Mouse (Mus musculus) fat pad, adult 2 months (tissue): ENCODE data around the gene 1810010H24Rik.
"Not testable (repeated sequence)": the region's sequence is repeated elsewhere in the genome, so short reads cannot be mapped to it uniquely, and the experiment has no call there.

Experiments used
- DNase-seq: peaks from one replicate; pipeline ENCODE4 v3.0.0-alpha.2; 2011; ENCODE audit warnings: low read depth, low spot score; ENCODE audit errors: extremely low read depth

1810010H24Rik gene

GRCm38 (mm10) chr11:107025411-107026321, at the start of gene 1810010H24Rik:
TSS of gene 1810010H24Rik (plus strand) at chr11:107025681.
- no peak for DNase-seq

- DNase-seq, result no peak
These were observed 49.3 kb upstream of the 1810010H24Rik start for GRCm38 (mm10) chr11:106976194-106976593.

- no peak for DNase-seq
These were observed 45.0 kb upstream of the 1810010H24Rik start for GRCm38 (mm10) chr11:106980455-106980854.

GRCm38 (mm10) chr11:106981787-106982186, 43.7 kb upstream of the 1810010H24Rik start:
- no peak for DNase-seq

- DNase-seq, result no peak
These were observed 43.1 kb upstream of the 1810010H24Rik start for GRCm38 (mm10) chr11:106982351-106982750.

- not testable (repeated sequence) for DNase-seq
These were observed 39.4 kb upstream of the 1810010H24Rik start for GRCm38 (mm10) chr11:106985979-106986604.

GRCm38 (mm10) chr11:106987384-106987783, 38.1 kb upstream of the 1810010H24Rik start:
- no peak for DNase-seq

- DNase-seq, result no peak
These were observed 31.0 kb upstream of the 1810010H24Rik start for GRCm38 (mm10) chr11:106994246-106995085.

- DNase-seq, result not testable (repeated sequence)
These were observed 29.0 kb upstream of the 1810010H24Rik start for GRCm38 (mm10) chr11:106996492-106996891.

- DNase-seq, result no peak
These were observed 27.5 kb upstream of the 1810010H24Rik start for GRCm38 (mm10) chr11:106997976-106998375.

GRCm38 (mm10) chr11:106998651-106999150, 26.8 kb upstream of the 1810010H24Rik start:
- DNase-seq, result no peak

GRCm38 (mm10) chr11:106999151-106999948, 26.1 kb upstream of the 1810010H24Rik start, which contains the start of gene Kpna2:
TSS of gene Kpna2 (minus strand) at chr11:106999541.
- no peak for DNase-seq

- no peak for DNase-seq
These were observed 25.4 kb upstream of the 1810010H24Rik start for GRCm38 (mm10) chr11:106999949-107000513.

GRCm38 (mm10) chr11:107001760-107002675, 23.5 kb upstream of the 1810010H24Rik start:
- DNase-seq, result no peak

- DNase-seq, result no peak
These were observed 19.9 kb upstream of the 1810010H24Rik start for GRCm38 (mm10) chr11:107005538-107005937.

- DNase-seq, result no peak
These were observed 15.0 kb upstream of the 1810010H24Rik start for GRCm38 (mm10) chr11:107010447-107010846.

- no peak for DNase-seq
These were observed 14.3 kb upstream of the 1810010H24Rik start for GRCm38 (mm10) chr11:107011171-107011570.

- DNase-seq, result no peak
These were observed 13.7 kb upstream of the 1810010H24Rik start for GRCm38 (mm10) chr11:107011669-107012323.
